Mouse (Mus musculus): ENCODE measurements around the gene Olfr17. TPM values are rescaled to one million over a fixed set of nuclear protein-coding genes. Genes with fewer than 3 reads are reported as not detected.

The Olfr17 gene
- polyA plus RNA-seq, 1 experiment from 2014 or later, result not detected

Other genes with a start within 250 kb of the Olfr17 start
- not detected in 2 replicates for gene Olfr703, start 249.9 kb upstream of the Olfr17 start, polyA plus RNA-seq (2015; fragmentation: Nextera tagmentation; extraction: Ambion mirVana)
- gene Olfr704, start 230.0 kb upstream of the Olfr17 start, polyA plus RNA-seq (2015; fragmentation: Nextera tagmentation; extraction: Ambion mirVana), result not detected in 2 replicates
- not detected in 2 replicates for gene Olfr705, start 216.3 kb upstream of the Olfr17 start, polyA plus RNA-seq (2015; fragmentation: Nextera tagmentation; extraction: Ambion mirVana)
- gene Olfr706, start 205.1 kb upstream of the Olfr17 start, polyA plus RNA-seq (2015; fragmentation: Nextera tagmentation; extraction: Ambion mirVana), result not detected in 2 replicates
- gene Olfr707, start 192.0 kb upstream of the Olfr17 start, polyA plus RNA-seq (2015; fragmentation: Nextera tagmentation; extraction: Ambion mirVana), result not detected in 2 replicates
- not detected in 2 replicates for gene Olfr1532-ps1, start 185.2 kb upstream of the Olfr17 start, polyA plus RNA-seq (2015; fragmentation: Nextera tagmentation; extraction: Ambion mirVana)
- not detected in 2 replicates for gene Olfr709-ps1, start 161.0 kb upstream of the Olfr17 start, polyA plus RNA-seq (2015; fragmentation: Nextera tagmentation; extraction: Ambion mirVana)
- not detected in 2 replicates for gene Olfr710, start 144.9 kb upstream of the Olfr17 start, polyA plus RNA-seq (2015; fragmentation: Nextera tagmentation; extraction: Ambion mirVana)
- gene Olfr6, start 129.3 kb upstream of the Olfr17 start, polyA plus RNA-seq (2015; fragmentation: Nextera tagmentation; extraction: Ambion mirVana), result not detected in 2 replicates
- gene Olfr711, start 117.8 kb upstream of the Olfr17 start, polyA plus RNA-seq (2015; fragmentation: Nextera tagmentation; extraction: Ambion mirVana), result not detected in 2 replicates
- gene Olfr2, start 87.1 kb upstream of the Olfr17 start, polyA plus RNA-seq (2015; fragmentation: Nextera tagmentation; extraction: Ambion mirVana), result not detected in 2 replicates
- gene Olfr713, start 62.0 kb upstream of the Olfr17 start, polyA plus RNA-seq (2015; fragmentation: Nextera tagmentation; extraction: Ambion mirVana), result not detected in 2 replicates
- not detected in 2 replicates for gene Olfr714, start 22.2 kb upstream of the Olfr17 start, polyA plus RNA-seq (2015; fragmentation: Nextera tagmentation; extraction: Ambion mirVana)
- gene Olfr715b, start 17.1 kb downstream of the Olfr17 start, polyA plus RNA-seq (2015; fragmentation: Nextera tagmentation; extraction: Ambion mirVana), result not detected in 2 replicates
- not detected in 2 replicates for gene Olfr715, start 37.9 kb downstream of the Olfr17 start, polyA plus RNA-seq (2015; fragmentation: Nextera tagmentation; extraction: Ambion mirVana)
- gene Olfr716, start 45.1 kb downstream of the Olfr17 start, polyA plus RNA-seq (2015; fragmentation: Nextera tagmentation; extraction: Ambion mirVana), result not detected in 2 replicates
- not detected in 2 replicates for gene Nlrp14, start 73.8 kb downstream of the Olfr17 start, polyA plus RNA-seq (2015; fragmentation: Nextera tagmentation; extraction: Ambion mirVana)
- gene Rbmxl2, start 116.2 kb downstream of the Olfr17 start, polyA plus RNA-seq (2015; fragmentation: Nextera tagmentation; extraction: Ambion mirVana), result not detected in 2 replicates

Measured in intestine, postnatal 0 days (tissue).